Mouse (Mus musculus) cerebellum, adult 11 months (tissue): ENCODE measurements around the gene Pla1a.

Source experiments
- DNase-seq: peaks from one replicate; pipeline ENCODE4 v3.0.0; 2022

Gene Pla1a

DNA sequence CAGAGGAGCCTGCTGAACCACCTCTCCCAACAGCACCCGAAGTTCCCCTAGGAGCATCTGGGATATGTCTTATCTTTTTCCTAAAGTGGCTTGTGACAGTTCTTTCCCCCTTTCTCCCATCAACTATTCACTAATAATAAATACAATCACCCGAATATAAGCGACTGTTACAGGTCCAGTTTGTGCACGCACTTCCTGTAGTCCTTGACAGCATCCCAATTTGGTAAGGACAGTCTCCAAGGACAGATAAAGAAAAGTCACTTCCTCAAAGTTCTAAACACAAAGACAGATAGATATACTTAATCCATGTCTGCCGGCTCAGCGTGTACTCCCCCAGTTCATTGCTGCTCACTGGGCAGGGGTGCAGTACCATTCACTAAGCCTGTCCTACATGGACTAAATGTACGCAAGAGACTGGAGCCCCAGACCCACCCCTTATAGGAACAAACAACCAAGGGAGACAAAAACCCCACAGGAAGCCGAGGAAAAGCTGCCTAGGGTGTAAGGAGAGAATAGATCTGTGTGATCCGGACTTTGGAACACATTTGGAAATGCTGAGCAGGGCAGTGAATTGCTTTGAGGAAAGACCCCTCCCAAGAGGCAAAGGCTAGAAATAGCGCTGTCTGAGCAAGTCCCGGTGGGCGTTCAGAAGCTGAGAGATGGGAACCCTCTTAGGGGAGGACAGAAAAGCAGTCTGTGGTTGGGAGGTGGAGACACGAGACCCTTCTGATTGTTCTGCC is 1.3 kb downstream of the Pla1a start:
- no peak for DNase-seq

DNA sequence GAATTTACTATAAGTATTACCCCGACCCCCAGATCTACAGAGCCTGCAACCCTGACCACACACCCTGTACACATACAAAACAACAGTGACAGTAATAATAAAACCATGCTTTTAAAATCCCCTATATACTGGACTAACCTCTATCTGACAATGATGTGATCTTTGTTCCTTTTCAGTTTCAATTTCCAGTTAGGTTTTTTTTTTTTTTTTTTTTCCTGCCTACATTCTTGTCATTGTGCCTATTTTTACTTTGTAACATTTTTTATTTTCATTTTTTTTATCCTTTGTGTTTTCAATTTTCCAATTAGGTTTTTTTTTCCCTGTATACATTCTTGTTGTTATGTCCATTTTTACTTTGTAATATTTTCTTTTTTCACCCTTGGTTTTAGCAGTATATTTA is 7.1 kb downstream of the Pla1a start:
- DNase-seq, result no peak

DNA sequence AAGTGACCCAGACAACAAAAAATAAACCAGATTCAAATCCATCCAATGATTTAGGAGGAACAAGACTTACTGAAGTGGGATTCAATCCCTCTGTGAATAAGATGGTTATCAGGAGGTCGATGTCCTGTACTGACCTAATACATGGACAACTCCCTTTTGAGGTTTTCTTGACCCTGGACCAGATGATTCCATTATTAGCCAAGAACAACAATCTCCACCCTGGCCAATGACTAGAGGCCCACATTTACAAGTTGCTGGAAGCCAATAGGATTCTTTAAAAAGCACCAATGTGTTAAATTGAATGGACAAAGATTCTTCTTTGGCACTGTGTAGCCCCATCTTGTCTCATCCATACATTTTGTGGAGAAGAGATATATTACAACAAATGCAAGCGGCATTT is 7.6 kb downstream of the Pla1a start:
- DNase-seq, result no peak

DNA sequence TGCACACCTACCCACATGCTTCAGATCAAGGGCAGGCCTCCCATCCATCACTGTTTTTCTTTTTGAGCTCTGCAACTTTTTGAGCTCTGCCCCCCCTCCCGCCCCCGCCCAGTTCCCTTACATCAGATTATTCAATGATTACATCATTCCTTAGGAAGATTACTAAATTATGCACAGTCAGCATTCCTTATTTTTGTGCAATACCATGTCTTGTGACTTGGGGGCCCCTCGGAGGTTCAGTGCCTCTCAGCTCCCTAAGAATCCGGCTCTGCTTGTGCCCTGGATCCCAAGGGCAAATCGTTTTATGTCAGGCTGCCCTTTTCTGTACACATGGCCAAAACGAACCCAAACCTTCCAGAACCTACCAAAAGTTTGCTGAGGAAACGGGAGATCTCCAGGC is 18.0 kb downstream of the Pla1a start:
- DNase-seq, result no peak

DNA sequence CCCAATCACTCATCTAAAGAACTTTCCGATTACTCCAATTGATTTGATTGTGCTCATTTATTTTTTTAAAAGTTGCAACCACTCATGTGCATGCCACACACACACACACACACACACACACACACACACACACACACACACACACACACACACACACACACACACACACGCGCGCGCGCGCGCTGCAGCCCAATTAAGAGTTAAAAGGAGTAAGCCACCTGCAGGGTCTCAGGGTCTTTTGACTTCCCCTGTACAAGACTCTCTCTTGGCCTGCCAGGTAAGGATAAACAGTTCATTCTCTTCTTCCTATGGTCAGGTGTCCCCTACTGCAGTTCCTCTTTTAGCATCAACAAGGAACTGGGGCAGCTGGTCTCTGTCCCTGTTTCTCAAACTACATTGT is 24.5 kb downstream of the Pla1a start:
- no peak for DNase-seq

DNA sequence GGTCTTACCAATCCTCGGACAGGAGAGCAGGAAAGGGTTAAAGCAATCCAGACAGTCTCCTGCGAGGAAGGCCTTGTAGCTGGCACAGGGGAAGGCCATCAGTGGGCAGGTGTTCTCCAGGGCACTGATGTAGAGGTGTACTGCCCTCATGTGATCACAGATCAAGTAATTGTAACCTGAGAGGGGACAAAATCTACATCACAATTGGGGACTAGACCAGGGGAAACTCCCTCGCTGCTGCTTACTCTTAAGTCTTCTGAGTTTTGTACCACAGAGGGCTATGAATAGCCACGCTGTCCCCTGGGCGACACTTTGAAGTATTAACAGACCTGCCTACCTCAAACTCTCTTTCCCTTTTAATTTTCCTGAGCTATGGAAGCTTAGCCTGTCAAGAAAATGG is 25.4 kb downstream of the Pla1a start:
- DNase-seq, result no peak

DNA sequence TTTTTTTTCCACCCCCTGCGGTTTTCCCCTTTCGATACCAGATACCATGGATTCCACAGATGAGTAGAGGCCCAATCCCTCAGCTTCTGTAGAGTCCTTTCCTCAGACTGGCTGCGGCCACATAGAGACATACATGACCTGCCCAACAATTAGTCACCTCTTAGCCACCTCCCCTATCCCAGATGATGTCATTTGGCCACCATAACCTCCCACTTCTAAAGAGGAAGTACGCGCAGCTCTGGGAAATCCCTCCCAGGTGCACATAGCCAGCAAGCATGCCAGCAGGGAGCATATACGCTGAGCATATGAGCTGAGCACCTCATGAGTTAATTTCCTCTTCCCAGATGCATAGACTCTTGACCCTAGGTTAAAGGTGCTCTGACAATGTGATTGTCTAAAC is 26.2 kb downstream of the Pla1a start:
- DNase-seq, result no peak

DNA sequence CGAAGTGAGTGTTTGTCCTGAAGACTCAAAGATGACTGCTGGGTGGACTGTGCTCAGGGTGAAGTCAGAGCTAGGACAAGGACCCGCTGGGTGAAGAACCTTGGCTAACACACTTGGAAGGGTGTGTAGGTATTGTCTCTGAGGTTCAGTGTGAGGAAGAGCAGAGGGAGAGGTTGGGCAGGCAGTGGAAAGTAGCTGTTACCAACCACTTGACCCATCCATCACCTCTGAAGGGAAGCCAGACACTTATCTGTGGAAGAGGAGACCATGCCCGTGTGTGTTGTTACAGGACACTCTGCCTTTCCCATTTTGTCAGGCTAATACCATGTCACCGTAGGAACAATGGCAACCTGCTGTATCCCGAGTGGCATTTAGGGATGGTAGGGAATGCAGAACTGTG is 26.7 kb downstream of the Pla1a start:
- no peak for DNase-seq

DNA sequence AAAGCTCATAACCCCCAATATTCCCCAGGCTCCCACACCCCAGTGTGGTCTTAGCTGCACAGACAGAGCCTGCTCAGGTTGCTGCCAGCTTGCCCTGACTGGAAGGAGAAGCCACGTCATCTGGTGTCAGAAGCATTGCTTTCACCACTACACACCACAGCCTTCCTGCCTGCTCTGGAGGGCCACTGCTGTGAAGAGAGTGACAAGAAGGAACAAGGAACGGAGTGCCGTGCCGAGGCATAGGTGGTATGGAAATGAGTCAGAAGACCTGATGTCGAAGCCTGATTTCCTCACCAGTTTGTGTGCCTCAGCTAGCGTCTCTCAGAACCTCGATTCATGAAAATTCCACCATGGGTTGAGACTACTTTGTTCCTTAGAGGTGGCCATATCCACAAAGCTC is 29.3 kb downstream of the Pla1a start:
- no peak for DNase-seq

DNA sequence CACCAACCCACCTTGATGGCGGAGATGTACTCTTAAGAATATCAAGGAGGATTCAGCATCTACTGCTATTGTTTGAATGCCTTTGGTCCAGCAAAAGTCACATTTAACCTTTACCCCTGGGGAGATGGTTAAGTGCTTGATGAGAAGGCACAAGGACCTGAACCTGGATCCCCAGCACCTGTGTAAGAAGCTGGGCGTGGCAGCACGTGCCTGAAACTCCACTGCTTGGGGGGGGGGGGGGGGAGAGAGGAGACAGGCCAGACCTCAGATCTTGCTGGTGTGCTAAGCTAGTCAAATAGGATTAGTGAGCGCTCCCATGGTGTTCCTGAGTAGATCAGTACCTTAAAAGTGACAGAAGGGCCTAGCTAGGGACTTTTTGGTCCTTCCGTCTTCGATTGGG is 31.5 kb downstream of the Pla1a start:
- no peak for DNase-seq

DNA sequence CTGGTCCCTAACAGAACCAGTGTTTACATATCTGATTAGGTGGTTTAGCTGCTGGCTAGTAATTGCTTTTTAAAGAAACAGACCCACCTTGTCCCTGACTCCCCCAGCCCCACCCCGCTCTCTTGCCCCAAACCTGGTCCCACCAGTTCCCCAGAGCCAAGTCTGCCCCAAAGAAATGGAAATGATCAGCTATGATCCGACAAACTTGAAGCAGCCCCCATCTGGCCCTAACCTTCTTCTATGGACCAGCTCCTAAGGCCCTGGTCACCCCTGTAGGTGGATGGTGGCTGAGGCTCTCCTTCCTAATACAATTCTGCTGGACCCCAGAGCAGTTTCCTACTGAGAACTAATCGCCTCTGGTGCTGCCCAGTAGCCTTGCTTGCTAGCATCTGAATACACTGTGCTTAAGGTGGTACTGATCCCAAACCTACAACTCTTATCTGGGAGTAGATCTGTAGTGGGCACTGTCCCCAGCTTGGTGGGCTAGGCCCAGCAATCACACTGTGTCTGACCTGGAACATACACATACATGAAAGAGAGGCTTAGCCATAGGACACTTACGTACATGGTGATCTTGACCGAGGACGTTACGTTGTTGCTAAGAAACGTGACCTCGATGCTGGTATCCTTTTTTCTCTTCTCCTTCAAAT is 32.5 kb downstream of the Pla1a start:
- no peak for DNase-seq

DNA sequence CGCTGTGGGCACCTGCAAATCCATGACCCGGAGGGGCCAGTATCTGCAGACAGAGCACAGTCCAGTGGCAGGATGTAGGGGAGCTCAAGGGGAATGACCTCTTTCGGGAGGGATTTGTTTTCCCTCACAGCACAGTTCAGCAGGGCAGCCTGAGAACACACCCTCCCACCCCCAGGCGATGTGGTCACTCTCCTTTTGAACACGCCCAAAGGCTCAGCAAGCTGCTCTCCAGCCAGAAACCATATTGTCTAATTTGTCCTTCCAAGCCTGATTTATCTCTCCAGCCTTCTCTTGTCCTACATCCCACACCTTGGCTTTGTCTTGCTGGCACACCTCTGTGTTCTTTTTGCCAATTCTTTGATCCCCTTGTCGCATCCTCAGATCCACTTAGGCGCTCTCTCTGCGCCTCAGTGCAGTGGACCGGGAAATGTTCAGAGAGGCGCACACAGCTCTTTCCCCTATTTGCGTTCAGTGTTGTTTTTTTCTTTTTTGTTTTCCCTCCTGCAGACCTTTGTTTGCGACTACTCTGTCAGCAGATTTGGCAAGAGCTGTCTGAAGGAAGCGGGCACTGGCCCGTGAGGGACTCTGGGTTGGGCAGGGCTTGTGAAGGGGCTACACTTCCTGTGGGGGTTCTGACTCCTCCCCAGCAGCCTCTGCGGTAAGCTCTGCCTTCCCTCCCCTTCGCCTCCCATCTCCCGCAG is 33.3 kb downstream of the Pla1a start:
- DNase-seq, result no peak

DNA sequence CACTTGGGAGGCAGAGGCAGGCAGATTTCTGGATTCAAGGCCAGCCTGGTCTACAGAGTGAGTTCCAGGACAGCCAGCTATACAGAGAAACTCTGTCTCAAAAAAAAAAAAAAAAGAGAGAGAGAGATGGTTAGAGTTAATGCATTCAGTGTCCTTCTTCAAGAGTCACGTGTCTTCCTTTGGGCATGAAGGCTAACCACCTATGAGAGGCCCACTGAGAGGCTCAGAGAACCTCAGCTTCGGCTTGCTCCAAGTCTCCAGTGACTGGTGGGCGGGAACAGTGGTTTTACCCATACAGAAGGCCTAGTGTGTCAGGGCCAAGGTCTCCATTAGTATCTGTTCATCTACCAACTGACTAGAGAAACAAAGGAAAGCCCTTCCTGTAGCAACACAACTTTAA is 33.9 kb downstream of the Pla1a start:
- no peak for DNase-seq

DNA sequence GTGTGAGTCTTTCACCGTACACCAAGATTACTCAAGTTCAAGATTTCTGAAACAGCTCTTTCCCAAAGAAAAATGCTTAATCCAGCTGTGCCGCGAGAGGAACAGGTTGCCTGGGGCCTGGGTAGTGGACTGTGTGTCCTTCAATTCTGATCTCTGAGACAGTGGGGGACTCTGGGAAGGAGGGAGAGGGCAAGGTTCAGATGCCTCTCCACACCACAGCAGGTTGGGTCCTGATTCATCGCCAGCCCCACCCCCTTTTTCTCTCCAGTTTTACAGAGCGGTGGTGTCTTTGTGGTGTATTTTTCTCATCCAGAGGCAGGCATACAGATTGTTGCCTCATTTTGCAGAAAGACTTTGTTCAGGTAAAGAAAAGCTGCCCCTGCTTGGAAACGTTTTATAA is 34.7 kb downstream of the Pla1a start:
- no peak for DNase-seq

DNA sequence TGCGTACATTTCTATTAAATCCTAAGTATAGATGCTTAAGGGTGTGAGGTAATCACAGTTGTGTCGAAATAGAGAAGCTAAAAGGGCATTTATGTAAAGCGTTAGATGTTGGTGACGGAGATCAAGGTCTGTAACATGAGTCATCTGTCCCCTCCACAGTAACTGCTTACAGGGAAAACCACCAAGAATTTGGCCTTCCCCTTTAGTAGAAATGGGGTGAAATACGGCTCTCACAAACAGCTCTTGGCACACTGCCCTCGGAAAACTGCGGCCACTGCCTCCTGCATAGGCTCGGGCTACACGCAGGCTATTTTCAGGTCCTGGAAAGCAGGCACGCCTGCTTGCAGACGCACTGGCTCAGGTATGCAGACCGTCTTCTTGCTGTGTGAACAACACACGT is 36.8 kb downstream of the Pla1a start:
- no peak for DNase-seq

DNA sequence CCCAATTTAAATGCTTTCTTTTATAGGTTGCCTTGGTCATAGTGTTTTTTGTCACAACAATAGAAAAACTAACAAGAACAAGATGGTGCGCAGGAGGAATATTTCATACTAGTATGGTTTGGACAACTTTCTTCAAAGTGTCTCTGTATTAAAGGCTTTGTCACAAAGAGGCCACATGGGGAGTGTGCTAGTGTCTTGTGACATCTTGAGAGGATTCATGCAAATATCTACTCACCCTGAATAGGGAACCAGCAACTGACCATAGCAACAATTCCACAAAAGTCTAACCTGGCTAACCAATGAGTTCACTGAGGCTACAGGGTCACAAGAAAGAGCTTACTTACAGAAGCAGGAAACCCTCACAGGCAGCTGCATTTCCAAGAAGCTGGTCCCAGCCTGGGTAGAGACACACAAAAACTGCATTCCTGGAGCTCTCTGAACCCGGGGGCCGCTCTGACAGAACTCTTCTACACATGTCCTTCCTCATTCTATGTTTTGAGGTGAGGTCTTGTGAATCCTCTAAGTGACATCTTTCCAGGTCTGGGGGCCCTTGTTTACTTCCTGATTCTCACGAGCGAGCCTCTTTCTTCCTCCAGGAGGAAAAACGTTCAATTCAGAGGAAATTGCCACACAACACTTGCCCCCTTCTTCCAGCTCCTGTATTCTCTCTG is 37.8 kb downstream of the Pla1a start:
- no peak for DNase-seq

DNA sequence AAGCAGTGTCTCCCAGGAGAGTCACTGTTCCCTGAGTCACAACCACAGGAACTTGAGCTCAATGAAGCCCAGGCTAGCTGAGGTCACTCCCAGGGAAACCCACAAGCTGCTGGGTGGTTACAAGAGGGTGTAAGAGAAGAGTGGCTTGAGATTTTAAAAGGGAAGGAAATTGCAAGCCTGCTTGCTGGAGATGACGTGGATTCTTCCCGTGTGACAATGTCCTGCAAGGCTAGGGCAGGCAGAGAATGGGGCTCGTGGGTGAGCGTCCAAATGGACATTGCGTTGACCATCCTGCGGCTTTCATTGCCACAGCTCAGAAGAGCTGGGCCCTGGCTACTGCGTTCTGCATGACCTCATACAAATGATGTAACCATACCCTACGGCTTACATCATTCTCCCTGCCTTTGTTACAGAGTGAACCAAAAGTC is 38.7 kb downstream of the Pla1a start:
- no peak for DNase-seq

DNA sequence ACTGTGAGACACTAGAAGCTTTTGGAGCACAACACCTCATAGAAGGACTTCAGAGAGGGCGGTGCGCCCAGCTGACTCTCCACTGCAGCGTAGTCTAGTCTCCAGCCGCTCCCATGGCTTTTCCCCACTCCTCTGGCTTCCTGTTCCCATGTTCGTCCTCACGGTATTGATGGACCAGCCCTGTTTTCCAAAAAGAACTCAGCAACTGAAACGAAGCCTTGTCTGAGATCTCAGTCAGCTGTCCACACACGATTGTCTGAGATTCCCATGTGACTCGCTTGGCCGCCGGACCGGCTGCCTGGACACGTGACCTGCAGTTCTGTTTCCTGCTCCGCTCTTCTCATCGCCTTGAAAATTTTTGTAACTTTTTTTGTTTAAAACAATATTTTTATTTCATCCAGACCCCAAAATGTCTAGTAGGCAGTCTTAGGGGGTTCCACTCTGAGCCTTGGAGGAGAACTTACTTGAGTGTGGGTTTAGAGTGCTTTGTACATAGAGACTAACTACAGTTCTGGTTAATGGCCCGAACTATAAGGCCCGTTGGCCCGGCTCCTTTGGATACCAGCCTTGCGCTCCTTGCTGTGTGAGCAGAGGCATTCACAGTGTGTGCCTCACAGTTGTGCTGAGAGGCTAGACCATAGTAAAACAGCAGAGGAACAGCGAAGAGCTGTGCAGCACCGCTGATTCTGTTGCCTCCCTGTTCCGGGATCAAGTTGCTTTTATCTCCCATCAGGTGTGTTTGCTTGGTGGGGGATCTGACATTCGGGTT is 40.6 kb downstream of the Pla1a start:
- no peak for DNase-seq

DNA sequence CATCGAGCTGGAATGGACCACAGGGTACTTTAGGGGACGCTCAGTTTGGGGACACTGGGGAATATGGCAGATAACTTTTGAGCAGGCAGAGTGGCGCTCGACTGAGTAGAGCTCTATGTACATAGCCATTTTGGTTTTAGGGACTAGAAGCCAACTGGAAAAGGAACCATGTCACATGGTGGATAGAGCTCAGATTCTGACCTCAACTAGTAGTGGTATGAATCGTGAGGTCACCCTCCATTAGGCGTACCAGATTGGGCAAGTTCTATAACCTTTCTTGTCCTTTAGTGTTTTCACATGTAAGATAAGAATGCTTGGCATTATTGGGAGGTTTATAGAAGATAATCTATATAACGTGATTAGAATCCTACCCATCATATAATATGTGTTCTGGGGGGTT is 42.6 kb downstream of the Pla1a start:
- DNase-seq, result no peak

DNA sequence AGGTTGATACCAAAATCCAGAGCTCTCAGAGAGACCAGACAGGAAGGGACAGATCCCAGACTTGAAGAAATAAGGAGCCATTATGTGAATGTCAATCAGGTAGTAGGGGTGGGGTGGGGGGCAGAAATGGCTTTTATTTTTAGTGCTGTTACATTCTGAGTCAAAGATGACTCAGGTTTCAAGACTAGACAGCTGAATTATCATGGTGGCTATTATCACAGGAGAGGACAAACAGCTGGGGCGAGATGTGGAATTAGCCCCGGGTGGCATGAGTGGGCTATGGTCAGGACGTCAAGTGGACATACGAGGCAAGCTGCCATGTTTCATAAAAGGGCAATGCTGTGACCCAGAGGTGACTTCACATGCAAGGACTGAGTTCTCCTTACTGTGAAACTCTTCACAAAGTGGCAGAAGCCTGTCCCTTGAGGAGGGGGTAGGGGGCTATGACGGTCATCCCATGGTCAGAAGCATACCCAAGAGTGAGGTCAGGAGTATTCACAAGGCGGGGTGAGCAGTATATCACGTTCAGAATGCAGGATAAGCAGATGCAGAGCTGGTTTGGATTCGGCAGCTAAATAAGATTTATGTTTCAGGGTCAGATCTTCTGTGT is 43.6 kb downstream of the Pla1a start:
- DNase-seq, result no peak

DNA sequence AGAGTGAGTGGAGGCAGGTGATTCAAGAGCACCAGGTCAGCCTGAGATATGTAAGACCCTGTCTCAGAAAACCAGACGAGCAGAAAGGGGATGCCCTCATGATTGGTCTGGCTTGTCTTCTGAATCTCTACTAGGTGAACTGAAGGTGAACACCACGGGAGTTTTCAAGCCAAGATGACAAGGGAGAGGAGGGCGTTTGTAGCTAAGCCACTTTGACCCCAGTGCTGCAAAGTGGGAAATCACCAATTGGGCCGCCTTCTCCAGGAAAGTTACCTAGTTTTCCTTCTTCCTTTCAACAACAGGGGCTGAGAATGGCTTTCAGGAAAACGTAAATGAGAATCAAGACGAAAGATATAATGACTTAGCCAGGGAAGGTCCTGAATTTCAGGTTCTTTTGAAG is 44.2 kb downstream of the Pla1a start:
- no peak for DNase-seq

DNA sequence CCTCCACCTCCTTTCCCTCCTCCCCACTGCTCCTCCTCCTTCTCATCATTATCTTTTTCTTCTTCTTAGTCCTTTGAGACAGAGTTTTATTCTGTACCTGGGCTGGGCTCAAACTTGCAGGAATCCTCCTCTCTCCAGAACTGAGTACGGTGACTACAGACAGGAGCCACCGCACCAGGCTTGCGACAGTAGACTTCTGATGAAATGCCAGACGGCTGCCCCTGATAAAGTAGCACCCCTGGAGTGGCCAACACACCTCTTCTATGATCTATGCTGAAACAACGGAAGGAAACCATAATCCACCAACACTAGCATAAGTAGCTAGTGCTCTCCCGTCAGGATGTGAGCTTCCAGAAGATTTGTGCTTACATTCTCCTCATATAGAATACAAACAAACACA is 45.6 kb downstream of the Pla1a start:
- no peak for DNase-seq

DNA sequence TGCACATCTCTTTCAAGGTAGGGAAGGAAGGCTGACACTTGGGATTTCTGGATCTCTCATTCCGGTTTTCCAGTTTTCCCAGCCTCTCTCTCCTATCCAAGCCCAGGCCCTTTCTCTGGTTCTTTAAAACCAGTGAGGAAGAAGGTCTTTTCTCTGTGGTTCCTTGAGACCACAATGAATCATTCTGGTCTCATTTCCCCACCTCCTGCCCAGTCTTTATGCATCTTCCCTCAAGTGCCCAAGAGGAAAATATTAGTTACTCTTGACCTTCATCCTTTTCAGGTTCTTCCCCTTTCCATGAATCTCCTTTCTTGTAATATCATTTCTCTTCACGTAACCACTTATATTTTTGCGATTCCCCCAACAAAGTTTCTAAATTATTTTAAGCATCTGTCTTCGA is 47.2 kb downstream of the Pla1a start:
- no peak for DNase-seq
